16 mouse cellular contexts compared by ENCODE assay signal in genomic region chr6:127434648-127434984, GRCm38 (mm10).
"Had no signal": no experiment of that assay in that cellular context is flagged by ENCODE, and none has a peak within 500 bp of the region (broad histone marks: within the 10 kb centered on the region; RNA-seq: fewer than 3 reads in every experiment).

No protein-coding gene starts in this region.

- DNase-seq: heart, postnatal 10 days; heart, postnatal 14 days; heart, postnatal 36 days; heart, postnatal 4 days; kidney, adult 11 months; kidney, adult 18-20 months; kidney, adult 2 months; kidney, adult 8-10 months; kidney, adult 9 months; kidney, postnatal 10 days; kidney, postnatal 14 days; kidney, postnatal 25 days; kidney, postnatal 36 days; kidney, postnatal 4 days; layer of hippocampus, adult 9-11 months; layer of hippocampus, postnatal 36 days had no signal
